Mouse (Mus musculus) C2C12 (cell line): ENCODE results near the gene Gm5624. TPM values are rescaled to one million over a fixed set of nuclear protein-coding genes. Genes with fewer than 3 reads are reported as not detected.
"Not testable (repeated sequence)": the region's sequence is repeated elsewhere in the genome, so short reads cannot be mapped to it uniquely, and the experiment has no call there.

Source experiments
- H3K27me3 ChIP-seq: one replicate; pipeline ENCODE4 v1.6.1; 2011; ENCODE audit not compliant: control insufficient read depth, insufficient read depth, insufficient read length
- H3K36me3 ChIP-seq: one replicate; pipeline ENCODE4 v1.6.1; 2011; ENCODE audit not compliant: control insufficient read depth, insufficient read depth
- H3K4me3 ChIP-seq: one replicate; pipeline ENCODE4 v1.5.1; 2011; ENCODE audit warnings: mild to moderate bottlenecking, control low read depth; ENCODE audit not compliant: poor library complexity, insufficient read depth, severe bottlenecking
- H3K79me2 ChIP-seq: one replicate; pipeline ENCODE4 v1.6.1; 2011; ENCODE audit not compliant: control insufficient read depth, insufficient read depth
- H3K79me3 ChIP-seq: one replicate; pipeline ENCODE4 v1.6.1; 2011; ENCODE audit warnings: low read depth, control low read depth
- H3ac ChIP-seq: one replicate; pipeline ENCODE3; 2011; ENCODE audit warnings: low read depth; ENCODE audit not compliant: control insufficient read depth, insufficient read length
- long read RNA-seq, 2 experiments: library from polyadenylated mRNA; unstranded; transcript quantifications; one replicate each; pipeline ENCODE4 v2.0.0; 2019 to 2020
- polyA plus RNA-seq: library from polyadenylated mRNA; unstranded; fragments of >200 nt; fragmentation: generic; extraction: Trizol; gene quantifications from one replicate; pipeline ENCODE4 v1.2.1, GENCODE M21; 2012; ENCODE audit warnings: missing spikeins

Gene Gm5624
- polyA plus RNA-seq: 0.56 TPM
- long read RNA-seq, experiment 1: 0 reads
- long read RNA-seq, experiment 2: 0 reads

GRCm38 (mm10) chr14:44627737-44628136 is at the start of gene Gm5624:
Gene Gm5624, minus strand, starts transcription at chr14:44627938.
- not testable (repeated sequence) for H3K27me3 ChIP-seq, H3K36me3 ChIP-seq, H3ac ChIP-seq, H3K79me2 ChIP-seq, H3K79me3 ChIP-seq, H3K4me3 ChIP-seq

- H3K36me3 ChIP-seq: not testable (repeated sequence)
Measured at GRCm38 (mm10) chr14:44591765-44592164, 36.0 kb downstream of the Gm5624 start.

GRCm38 (mm10) chr14:44582853-44583252 is 44.9 kb downstream of the Gm5624 start, which contains the start of gene Gm8247:
Gene Gm8247, plus strand, starts transcription at chr14:44583153.
- not testable (repeated sequence) for H3K36me3 ChIP-seq, H3K4me3 ChIP-seq, H3K79me3 ChIP-seq, H3K27me3 ChIP-seq, H3ac ChIP-seq, H3K79me2 ChIP-seq

More at GRCm38 (mm10) chr14:44591765-44592164, 36.0 kb downstream of the Gm5624 start:
- H3K79me2 ChIP-seq, H3K4me3 ChIP-seq, H3K79me3 ChIP-seq, H3ac ChIP-seq, H3K27me3 ChIP-seq: not testable (repeated sequence)

GRCm38 (mm10) chr14:44547961-44548360 is 79.8 kb downstream of the Gm5624 start:
- not testable (repeated sequence) for H3ac ChIP-seq, H3K27me3 ChIP-seq

GRCm38 (mm10) chr14:44517976-44518375 is 109.8 kb downstream of the Gm5624 start, which contains the start of gene Gm17093:
Gene Gm17093, plus strand, starts transcription at chr14:44518276.
- H3K79me3 ChIP-seq, H3K4me3 ChIP-seq, H3K79me2 ChIP-seq: not testable (repeated sequence)

More at GRCm38 (mm10) chr14:44547961-44548360, 79.8 kb downstream of the Gm5624 start:
- not testable (repeated sequence) for H3K4me3 ChIP-seq, H3K36me3 ChIP-seq, H3K79me3 ChIP-seq, H3K79me2 ChIP-seq

More at GRCm38 (mm10) chr14:44517976-44518375, 109.8 kb downstream of the Gm5624 start, which contains the start of gene Gm17093:
- H3K36me3 ChIP-seq, H3K27me3 ChIP-seq, H3ac ChIP-seq: not testable (repeated sequence)

Other genes with a start within 250 kb of the Gm5624 start
- gene Gm3371, start 217.2 kb downstream of the Gm5624 start, polyA plus RNA-seq: not detected
- not detected for gene Gm8232, start 194.3 kb downstream of the Gm5624 start, polyA plus RNA-seq
- not detected for gene BC061237, start 135.5 kb downstream of the Gm5624 start, polyA plus RNA-seq
- gene Gm17093, start 109.7 kb downstream of the Gm5624 start, polyA plus RNA-seq: not detected
- gene Gm8247, start 44.8 kb downstream of the Gm5624 start, polyA plus RNA-seq: not detected
- gene Gm8257, start 78.5 kb upstream of the Gm5624 start, polyA plus RNA-seq: 0.13 TPM
- gene Gm8267, start 122.4 kb upstream of the Gm5624 start, polyA plus RNA-seq: not detected
- gene Ptgdr, start 231.4 kb upstream of the Gm5624 start, polyA plus RNA-seq: not detected